Mouse (Mus musculus): Measurements from ENCODE around the gene Chst11.

DNA sequence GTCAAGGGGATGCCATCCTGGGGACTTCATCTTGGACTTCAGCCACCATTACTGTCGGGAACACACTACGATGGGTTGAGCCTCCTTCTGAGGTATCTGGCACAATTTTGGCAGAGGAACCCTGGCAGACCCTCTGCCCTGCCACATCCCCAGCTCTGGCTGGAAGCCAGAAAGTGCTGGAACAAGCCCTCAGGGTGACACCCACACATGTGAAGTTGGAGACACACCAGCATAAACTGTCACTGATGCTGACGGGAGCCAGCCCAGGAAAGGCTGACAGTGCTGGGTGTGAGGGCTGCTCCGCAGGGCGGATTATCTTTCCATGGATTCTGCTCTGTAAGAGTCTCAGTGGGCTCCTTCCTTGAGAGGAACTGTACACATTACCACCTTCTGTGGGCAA, 201.7 kb downstream of the Chst11 start:
- TF ChIP-seq GATA1 (IDR thresholded peaks at IDR 0.05; ENCODE audit: borderline replicate concordance, low read length): no peak
- TF ChIP-seq FLI1 (IDR thresholded peaks at IDR 0.05; ENCODE audit: low read length): no peak

All from megakaryocyte, embryonic 14.5 days (primary cell).